Mouse (Mus musculus) olfactory bulb, adult 2 months (tissue): Measurements from ENCODE around the gene Ccdc54. TPM values are rescaled to one million over a fixed set of nuclear protein-coding genes. Genes with fewer than 3 reads are reported as not detected.

Experiments
- H3K27ac ChIP-seq: fragments of 200-500 bp; 2 replicates; pipeline ENCODE4 v1.5.1; 2012; ENCODE audit warnings: low read depth, low read length; ENCODE audit not compliant: insufficient read depth
- H3K4me1 ChIP-seq: fragments of 200-500 bp; 2 replicates; pipeline ENCODE4 v1.6.1; 2012; ENCODE audit warnings: low read length; ENCODE audit not compliant: control insufficient read depth, insufficient read depth
- H3K4me3 ChIP-seq: fragments of 200-500 bp; 2 replicates; pipeline ENCODE4 v1.5.1; 2012; ENCODE audit warnings: mild to moderate bottlenecking, low read depth, low read length, moderate library complexity; ENCODE audit not compliant: insufficient read depth
- CTCF ChIP-seq: fragments of 200-500 bp; IDR thresholded peaks from 2 replicates; pipeline ENCODE4 v1.5.1; 2012; ENCODE audit warnings: low read depth, mild to moderate bottlenecking, low read length, moderate library complexity; ENCODE audit not compliant: insufficient read depth
- POLR2A ChIP-seq: fragments of 200-500 bp; IDR thresholded peaks from 2 replicates; pipeline ENCODE4 v1.6.1; 2012; ENCODE audit warnings: mild to moderate bottlenecking, low read depth, low read length, moderate library complexity; ENCODE audit not compliant: insufficient read depth
- WGBS: fragments of 180-500 bp; shearing (Covaris S2); methylation state at CpG from one replicate; pipeline ENCODE4 v1.1.7; 2018; 5-methylcytosine and 5-hydroxymethylcytosine counted together
- polyA plus RNA-seq: library from polyadenylated mRNA; stranded (reverse); fragments of >200 nt; gene quantifications from 2 replicates; pipeline ENCODE4 v1.2.4, GENCODE M21; 2012; ENCODE audit warnings: low replicate concordance; ENCODE audit not compliant: missing spikeins, insufficient read depth, insufficient read length

Gene Ccdc54
- polyA plus RNA-seq, 1 experiment = not detected

DNA sequence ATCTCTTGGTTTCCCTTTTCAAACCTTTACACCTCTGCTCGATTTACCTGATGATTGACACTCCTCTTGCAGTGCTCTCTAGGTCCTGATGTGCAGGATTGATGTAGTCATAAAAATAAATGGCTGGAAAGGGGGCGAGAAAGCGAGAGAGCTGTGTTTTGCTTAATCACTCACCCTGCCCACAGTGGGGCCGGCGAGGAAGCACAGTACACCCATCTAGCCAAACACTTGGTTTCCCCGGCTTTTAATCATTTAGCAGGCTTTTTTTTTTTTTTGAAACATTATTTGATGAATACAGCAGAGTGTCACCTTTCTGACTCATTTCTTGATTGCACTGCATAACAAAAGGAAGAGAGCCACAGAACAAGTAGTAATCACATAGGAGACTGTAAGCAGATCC, 5.7 kb upstream of the Ccdc54 start:
- TF ChIP-seq POLR2A (no peak), CTCF (no peak)
- no peak overlapping the region for H3K27ac ChIP-seq
- no peak overlapping the region for H3K4me3 ChIP-seq
- 78% methylated on average over 6 of the region's 6 CpGs for WGBS
- H3K4me1 ChIP-seq = 0 out of 2 replicates have a peak, but pooled peaks cover 2% of the 10 kb centered on the region

DNA sequence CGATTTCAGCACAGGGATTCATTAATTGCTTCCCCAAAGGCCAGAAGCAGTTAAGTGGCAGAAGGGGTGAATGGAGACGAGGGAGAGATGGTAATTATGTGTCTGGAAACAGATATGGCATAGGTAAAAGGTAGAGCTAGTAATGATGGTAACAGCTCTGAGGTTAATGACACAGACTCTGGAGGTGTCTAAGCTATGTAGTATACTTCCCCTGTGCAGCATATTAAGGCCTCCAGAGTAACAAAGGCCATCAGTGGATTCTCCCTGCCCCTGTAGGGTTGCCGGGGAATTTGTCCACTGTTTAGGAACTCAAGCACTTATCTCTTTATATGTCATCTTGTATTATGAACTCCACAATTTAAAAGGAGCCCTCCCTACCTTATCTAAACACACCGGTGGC, 5.2 kb upstream of the Ccdc54 start:
- 85% methylated on average over 4 of the region's 4 CpGs for WGBS
- Histone ChIP-seq H3K27ac (no peak overlapping the region), H3K4me3 (no peak overlapping the region), H3K4me1 (0 out of 2 replicates have a peak, but pooled peaks cover 2% of the 10 kb centered on the region)
- TF ChIP-seq POLR2A (no peak), CTCF (no peak)

DNA sequence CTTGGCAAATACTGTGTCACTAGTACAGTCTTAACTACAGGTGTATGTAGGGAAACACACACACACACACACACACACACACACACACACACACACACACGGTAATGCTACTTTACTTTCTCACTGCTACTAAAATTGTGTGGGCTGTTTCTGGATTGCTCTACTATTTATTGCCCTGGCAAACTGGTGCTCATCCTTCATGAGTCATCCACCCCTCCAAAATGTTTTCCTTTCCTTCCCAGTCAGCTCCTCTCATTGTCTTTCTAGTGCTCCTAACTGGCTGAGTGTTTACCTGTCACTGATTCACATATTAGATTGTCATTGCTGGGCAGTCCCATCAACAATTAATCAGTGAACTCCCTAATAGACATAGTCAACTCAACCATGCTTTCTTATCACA, 3.9 kb upstream of the Ccdc54 start:
- WGBS = 45% methylated on average over 1 of the region's 1 CpGs
- Histone ChIP-seq H3K4me3 (no peak overlapping the region), H3K27ac (0 out of 2 replicates have a peak overlapping the region, but pooled peaks have one; percentile 13), H3K4me1 (0 out of 2 replicates have a peak, but pooled peaks cover 2% of the 10 kb centered on the region)
- no peak for TF ChIP-seq CTCF
- TF ChIP-seq POLR2A = no peak

DNA sequence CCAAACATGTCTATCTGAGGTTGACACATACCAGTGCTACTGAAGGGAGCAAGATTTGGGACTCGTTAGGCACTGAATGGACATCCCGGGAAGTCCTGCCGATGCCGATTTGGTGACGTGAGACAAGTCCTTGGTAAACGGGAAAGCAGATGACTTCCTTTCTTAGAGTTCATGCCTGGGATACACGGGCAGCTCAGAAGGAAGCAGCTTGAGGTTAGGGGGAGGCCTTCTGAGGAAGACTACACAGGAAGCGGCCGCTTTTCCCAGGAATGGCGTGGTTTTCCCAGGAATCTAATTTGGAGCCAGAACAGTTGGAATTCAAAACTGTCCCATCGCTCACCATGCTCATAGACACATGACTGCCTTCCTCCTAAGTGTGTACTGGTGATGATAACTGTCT, 2.4 kb upstream of the Ccdc54 start:
- Histone ChIP-seq H3K4me3 (no peak overlapping the region), H3K27ac (no peak overlapping the region), H3K4me1 (0 out of 2 replicates have a peak, but pooled peaks cover 2% of the 10 kb centered on the region)
- TF ChIP-seq POLR2A = no peak
- no peak for TF ChIP-seq CTCF
- WGBS = 90% methylated on average over 11 of the region's 11 CpGs

DNA sequence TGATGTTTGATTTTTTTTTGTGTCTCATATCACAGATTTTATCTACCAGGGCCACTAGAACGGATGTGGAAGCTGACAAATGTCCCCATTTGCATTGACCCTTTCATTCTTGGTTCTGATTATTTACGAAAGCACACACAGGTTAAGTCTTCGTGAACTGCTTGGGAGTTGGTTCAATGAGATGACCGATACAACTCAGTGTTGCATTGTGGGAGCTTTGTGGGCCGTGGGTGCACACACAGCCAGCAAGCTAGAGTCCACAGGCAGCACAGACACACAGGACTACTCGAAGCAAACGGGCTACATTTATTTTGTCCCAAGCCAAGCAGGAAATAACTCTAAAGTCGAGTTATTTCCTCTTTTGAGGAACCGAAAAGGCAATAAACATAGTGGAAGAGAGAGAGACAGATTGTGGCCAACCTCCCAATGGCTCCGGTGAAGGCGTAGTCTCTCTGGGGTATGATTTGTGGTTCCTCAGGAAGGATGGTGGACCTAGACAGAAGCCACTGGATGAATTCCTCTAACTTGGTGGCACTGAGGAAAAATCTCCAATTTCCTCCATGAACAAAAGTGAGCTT, 1.3 kb downstream of the Ccdc54 start:
- TF ChIP-seq CTCF = no peak
- 90% methylated on average over 11 of the region's 11 CpGs for WGBS
- H3K27ac ChIP-seq = no peak overlapping the region
- H3K4me1 ChIP-seq = 0 out of 2 replicates have a peak, but pooled peaks cover 2% of the 10 kb centered on the region
- H3K4me3 ChIP-seq = no peak overlapping the region

DNA sequence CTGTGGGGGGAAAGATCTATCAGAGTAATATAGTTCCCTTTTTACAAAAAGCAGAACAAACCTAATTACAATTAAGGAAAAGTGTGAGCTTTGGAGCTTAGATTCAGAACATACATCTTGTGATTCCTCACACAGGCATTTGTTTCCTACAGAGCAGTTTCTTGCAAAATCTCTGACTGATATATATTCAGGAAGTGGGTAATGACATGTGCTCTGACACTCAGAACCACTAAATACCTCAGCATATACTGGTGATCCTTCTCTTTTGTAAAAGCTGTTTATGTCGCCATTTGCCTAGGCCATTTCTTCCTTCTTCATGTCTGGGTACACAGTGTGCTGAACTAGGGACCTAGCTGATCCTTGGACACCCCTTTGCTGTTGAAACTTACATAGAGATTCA, 2.8 kb downstream of the Ccdc54 start:
- Histone ChIP-seq H3K4me1 (no peaks in the 10 kb centered on the region), H3K4me3 (no peak overlapping the region), H3K27ac (no peak overlapping the region)
- no peak for TF ChIP-seq CTCF
- TF ChIP-seq POLR2A = no peak
- 93% methylated on average over 1 of the region's 1 CpGs for WGBS

DNA sequence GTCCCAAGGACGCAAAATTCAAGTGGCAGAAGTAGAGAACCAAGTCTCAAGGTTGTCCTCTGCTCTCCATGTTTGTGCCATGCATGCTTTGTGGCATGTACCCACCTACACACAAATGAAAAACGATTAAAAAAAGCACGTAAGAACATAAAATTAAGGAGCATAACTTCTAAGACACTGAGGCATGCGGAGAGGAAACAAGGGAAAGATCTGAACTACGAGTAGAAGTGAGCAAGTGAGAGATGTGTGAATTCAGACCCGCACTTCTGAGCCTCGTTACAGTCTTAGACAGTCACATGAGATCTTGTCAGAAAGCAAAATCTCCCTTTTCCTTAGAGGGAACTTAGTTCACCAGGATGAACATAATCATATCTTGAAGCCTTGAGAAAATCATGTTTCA, 3.8 kb downstream of the Ccdc54 start:
- no peak overlapping the region for H3K27ac ChIP-seq
- no peaks in the 10 kb centered on the region for H3K4me1 ChIP-seq
- TF ChIP-seq CTCF (no peak), POLR2A (no peak)
- WGBS = 91% methylated on average over 7 of the region's 7 CpGs
- H3K4me3 ChIP-seq = no peak overlapping the region

DNA sequence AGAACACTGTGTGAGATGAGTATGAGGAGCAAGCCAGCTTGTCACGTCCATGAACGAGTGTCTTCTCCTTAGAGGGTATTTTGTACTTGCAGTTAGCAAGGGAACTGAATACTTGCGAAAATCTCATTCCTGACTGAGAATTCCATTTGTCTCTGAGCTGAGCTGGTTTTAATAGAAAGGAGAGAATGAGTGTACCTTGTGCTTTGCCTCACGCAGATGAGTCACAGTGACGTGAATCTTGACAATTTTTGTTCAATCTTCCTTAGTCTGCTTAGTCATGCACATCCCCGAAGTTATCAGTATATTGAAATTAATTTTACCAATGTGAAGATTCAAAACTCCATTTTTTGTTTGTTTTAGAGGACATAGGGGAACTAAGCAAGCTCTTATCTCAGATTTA, 12.6 kb downstream of the Ccdc54 start:
- Histone ChIP-seq H3K4me3 (no peak overlapping the region), H3K27ac (no peak overlapping the region), H3K4me1 (no peaks in the 10 kb centered on the region)
- 76% methylated on average over 6 of the region's 6 CpGs for WGBS
- TF ChIP-seq CTCF = no peak
- no peak for TF ChIP-seq POLR2A

DNA sequence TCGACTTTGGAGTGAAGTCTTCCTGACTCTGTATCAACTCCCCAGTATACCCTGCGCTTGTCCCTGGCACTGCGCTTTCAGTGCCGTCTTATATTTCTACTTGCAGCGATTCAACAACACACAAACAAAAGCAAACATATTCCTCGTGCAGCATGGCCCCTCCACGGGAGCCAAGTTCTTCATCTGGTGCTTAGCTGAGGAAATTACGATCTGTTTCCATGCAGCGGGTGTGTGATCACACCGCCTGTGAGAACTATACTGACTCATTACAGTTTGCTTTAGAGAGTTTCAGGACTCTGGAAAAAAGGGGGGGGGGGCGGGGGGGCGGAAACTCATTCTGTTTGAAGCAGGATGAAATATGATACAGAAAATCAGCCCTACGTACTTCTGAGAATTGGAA, 18.4 kb downstream of the Ccdc54 start:
- H3K4me3 ChIP-seq = no peak overlapping the region
- no peaks in the 10 kb centered on the region for H3K4me1 ChIP-seq
- TF ChIP-seq CTCF = no peak
- no peak for TF ChIP-seq POLR2A
- no peak overlapping the region for H3K27ac ChIP-seq
- 44% methylated on average over 13 of the region's 13 CpGs for WGBS

DNA sequence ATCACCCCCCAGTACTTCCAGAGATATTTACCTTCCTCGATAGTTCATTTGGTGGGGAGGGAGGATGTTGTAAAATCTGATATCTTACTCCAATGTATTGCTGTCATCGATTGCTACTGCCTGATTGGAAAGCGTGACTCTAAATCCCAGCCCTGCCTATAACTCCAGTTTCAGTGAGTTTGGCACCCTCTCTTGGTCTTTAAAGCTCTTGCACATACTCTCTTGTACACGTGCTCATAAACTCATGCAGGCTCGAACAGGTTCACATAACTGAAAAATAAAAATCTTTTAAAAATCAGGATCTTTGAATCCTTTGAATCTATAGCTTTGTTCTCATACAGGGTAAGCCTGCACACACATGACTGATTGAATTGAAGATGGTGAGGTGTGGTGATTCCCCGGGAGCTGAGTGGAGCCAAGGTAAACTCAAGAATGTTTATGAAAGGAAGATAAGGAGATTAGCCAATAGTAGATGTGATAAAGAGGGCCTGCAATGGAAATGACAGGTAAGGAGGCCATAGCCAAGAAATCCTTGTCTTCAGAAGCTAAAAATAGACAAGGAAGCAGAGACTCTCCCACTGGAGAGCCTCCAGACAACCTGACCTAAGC, 31.7 kb downstream of the Ccdc54 start:
- WGBS = 89% methylated on average over 6 of the region's 6 CpGs
- no peak overlapping the region for H3K27ac ChIP-seq
- H3K4me1 ChIP-seq = no peaks in the 10 kb centered on the region
- no peak overlapping the region for H3K4me3 ChIP-seq
- no peak for TF ChIP-seq CTCF
- no peak for TF ChIP-seq POLR2A

DNA sequence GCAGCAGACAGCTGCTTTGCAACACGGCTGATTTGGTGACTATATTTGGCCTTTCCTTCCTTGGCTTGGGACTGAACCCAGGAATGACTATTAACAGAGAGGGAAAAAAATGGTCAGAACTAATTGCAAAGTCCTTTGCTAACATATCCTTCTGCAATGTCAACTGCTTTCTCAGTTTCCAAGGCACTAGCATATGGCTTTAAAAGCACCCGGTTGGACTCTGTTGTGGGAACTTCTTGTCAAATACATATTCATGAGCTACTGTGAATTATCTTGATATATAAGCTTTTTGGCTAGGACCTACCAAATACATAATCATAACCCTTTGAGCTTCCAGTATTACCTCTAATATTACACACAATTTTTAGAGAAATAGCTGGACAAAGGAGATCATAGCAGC, 37.1 kb downstream of the Ccdc54 start:
- whole genome bisulfite sequencing = 53% methylated on average over 2 of the region's 2 CpGs
- no peak overlapping the region for H3K4me3 ChIP-seq
- H3K4me1 ChIP-seq = no peaks in the 10 kb centered on the region
- no peak for TF ChIP-seq CTCF
- TF ChIP-seq POLR2A = no peak
- H3K27ac ChIP-seq = no peak overlapping the region
